Mouse (Mus musculus): ENCODE measurements around the gene Ces3b.
"Not testable (repeated sequence)": the region's sequence is repeated elsewhere in the genome, so short reads cannot be mapped to it uniquely, and the experiment has no call there.

Ces3b gene

DNA sequence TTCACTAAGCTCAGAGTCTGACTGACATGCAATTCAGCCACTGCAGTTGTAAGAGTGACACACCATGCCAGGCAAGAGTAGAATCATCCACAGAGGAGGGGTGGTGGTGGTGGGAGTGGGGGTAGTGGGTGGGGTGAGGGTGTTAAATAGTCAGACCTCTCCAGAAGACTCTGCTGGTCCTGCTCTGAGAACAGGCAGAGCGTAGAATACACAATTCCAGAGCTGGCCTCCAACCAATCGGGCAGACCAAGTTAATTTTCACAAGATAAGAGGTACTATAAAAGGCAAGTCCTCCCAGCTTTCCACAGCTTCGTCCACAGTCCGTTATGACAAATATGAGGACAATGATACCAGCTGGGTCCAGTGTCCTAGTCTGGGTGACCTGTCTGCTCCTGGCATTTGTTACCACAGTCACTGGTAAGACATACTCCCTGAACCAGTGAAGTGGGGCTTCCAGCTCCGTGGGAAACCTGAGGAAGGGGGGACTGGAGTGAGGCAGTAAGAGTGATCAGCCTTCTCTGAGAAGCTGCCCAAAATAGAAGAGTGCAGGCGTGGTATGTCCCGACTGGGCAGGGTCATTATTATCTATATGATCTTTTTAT lies at the start of gene Ces3b:
Gene Ces3b, plus strand, starts transcription at position 305 of the 602 bp plus-strand sequence.
- DNase-seq, result no peak

DNA sequence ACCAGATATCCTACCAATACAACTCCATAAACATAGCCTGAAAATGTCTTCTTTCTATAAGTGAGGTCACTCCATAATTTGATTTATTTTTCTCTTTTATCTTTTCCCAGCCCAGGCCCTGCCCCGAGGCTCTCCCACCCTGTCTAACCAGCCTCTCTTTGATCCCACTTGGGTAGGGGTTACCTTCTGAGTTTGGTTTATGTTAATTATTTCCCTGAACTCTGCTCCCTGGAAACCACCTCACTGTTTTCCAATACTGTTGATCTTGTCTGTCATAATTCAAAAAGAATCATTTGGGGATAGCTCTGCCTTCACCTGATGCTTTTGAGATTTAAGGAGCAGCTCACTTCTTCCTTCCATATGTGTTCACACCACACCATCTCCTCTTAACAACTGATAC lies 40.0 kb upstream of the Ces3b start:
- no peak for DNase-seq

DNA sequence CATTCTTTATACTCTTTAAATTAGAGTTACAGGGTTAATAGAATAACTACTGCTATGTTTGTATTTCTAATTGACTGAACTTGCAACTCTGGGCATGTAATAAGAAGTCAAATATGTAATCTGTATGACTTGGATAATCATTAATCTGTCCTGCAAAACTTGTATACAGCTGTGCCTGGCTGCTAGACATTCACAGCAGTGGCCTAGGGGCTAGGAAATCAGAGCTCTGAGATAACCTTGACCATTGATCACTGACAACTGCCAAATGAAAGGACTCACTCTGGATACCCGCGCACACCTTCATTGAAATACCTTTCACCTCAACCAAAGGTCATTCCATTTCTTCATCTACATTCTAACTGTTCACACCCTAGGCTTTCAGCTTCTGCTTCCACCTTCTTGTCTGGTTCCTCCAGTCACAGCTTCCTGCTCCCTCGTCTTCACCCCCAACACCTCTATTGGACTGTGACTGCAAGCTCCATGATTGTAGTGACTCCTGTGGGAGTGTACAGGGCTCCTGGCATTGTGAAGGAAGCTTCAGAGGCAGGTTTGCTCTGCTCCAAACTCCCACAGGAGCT lies 37.6 kb upstream of the Ces3b start:
- DNase-seq, result no peak

DNA sequence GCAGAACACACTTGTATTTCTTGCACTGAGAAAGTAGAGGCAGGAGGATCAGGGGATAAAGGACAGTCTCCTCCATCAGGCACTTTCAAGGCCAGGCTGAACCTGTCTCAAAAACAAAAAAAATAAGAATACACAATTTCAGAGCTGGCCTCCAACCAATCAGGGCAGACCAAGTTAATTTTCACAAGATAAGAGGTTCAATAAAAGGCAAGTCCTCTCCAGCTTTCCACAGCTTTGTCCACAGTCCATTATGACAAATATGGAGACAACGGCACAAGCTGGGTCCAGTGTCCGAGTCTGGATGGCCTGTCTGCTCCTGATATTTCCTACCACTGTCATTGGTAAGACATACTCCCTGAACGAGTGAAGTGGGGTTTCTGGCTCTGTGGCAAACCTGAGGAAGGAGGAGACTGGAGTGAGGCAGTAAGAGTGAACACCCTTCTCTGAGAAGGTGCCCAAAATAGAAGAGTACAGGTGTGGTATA lies 35.1 kb upstream of the Ces3b start, which contains the start of gene Ces3a:
Gene Ces3a, plus strand, starts transcription at position 231 of the 484 bp plus-strand sequence.
- DNase-seq, result no peak

DNA sequence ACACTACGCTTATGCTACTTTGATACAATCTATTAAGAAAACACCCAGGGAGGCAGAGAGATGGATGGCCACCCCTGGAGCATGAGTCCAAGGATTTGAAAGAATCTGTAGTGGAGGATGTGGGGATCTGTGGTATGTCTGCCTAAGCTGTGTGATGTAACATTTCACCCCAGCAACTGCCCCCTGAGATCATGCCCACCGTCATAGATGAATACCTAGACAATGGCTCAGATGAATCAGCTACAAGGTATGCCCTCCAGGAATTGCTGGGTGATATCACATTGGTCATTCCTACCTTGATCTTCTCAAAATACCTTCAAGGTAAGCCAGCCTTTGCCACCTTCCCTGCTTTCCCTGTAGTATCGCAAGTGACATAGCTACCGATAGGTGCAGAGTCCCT lies 27.3 kb upstream of the Ces3b start:
- no peak for DNase-seq

DNA sequence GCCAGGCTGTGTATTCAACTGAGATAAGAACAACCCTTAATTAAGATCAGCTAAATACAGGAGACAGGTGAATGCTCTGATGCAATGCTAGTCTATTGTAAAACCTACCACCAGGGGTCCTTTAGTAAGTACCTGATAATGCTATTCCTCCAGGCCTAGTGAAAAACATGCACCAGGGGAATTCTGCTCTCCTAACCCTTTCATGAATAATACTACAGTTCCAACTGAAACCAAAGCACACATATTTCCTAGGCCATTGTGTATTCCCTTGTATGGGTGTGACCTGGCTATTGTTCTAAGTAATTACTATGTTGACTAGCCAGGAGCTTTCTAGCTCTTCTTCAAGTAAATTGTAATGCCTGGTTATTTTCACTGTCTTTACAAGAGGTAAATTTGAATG lies 23.5 kb upstream of the Ces3b start:
- no peak for DNase-seq

DNA sequence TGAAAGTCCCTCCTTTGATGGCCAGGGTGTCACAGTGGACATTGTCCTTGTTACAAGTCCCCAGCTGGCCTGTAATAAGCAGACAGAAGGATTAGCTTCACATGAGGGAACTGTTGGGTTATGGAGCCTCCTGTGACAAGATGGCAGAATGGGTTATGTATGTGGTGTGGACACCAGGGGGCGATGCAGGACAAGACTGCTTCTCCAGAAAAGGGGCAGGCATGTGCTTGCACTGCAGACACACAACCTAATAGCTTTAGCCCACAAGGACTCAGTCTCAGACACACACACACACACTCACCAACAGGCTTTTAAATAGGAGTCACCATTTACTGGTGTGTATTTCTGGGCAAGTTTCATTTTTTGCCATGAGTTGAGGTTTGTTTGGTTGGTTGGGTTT lies 16.8 kb upstream of the Ces3b start:
- no peak for DNase-seq

DNA sequence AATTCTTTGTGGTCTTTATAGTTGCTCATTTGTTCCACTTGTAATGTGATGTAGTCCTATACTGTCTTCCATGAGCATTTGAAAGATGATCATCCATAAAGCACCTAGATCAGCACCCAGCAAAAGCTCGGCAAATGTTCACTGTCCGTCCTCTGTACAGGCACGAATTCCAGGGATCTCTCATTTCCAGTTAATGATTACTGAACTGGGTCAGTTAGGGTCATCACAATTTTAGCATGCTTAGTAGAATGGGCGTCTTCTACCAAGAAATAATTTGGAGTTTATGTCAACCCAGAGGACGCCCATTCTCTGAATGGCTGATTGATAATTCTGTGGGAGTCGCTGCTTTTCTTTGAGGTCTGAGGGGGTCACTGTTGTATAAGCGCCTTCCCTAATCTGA lies 15.6 kb upstream of the Ces3b start:
- DNase-seq, result not testable (repeated sequence)

DNA sequence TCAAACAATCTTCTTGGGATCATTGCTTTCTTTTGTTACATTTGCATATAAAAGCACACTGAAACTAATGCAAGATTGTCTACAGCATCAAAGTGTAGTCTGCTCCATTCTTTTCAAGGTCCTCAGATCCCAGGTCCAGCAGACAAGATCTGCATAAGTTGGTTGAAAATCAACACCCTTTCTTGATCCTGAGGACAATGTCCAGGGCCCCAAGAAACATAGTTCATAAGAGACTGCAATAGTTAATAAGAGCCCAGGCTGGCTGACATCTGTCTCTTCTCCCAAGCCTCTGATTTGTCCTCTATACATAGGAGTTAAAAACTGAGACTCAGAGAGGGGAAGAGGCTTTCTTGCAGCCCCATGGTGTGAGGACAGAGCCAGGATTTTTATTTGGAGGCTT lies 14.6 kb upstream of the Ces3b start:
- DNase-seq, result no peak

DNA sequence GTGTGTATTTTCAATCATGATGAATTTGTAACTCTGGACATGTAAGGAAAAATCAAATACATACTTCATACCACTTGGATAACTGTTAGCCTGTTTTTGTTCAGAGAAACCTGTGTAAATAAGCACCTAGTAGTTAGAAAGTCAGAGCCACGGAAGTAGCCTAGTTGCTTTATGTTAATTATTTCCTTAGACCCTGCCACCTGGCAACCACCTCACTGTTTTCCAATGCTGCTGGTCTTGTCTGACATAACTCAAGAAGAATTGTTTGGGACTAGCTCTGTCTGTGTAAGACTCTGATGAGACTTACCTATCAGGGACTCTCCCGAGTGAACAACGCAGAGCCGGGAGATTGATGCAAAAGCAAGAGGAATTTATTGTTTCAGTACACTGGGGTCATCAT lies 7.0 kb upstream of the Ces3b start:
- no peak for DNase-seq

DNA sequence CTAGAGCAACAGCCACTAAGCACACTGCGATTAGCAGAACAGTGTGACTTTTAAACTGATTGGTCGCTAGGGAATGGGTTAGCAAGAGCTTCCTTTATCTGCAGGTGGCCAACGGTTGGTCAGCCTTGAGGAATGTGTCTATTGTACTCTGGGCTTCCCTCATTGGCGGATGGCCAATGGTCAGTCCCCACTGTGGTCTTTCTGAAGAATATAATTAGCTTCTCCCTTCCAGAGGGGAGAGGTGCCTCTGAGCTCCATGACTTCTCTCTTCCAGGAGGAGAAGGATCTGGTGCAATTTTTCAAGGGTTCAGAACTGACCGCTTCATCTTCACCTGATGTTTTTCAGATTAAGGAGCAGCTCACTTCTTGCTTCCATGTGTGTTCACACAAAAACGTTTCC lies 6.5 kb upstream of the Ces3b start:
- DNase-seq, result no peak

DNA sequence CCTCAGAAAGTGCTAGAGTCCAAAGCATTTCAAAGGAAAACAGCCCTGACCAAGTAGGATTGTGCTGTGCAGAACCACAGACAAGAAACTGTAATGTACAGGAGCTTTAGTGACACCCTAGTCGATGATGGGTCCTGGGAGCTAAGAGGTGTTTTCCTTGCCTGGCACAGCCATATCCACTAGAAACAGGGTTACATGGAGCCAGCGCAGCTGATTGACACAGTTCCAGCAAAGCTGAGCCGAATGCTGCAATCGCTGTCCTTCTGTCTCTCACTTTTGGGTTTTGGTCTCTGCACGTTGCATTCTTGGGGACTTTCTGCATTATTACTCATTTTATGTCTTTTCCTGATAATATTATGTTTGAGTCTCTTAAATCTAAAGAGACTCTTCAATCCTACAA lies 5.0 kb upstream of the Ces3b start:
- no peak for DNase-seq

DNA sequence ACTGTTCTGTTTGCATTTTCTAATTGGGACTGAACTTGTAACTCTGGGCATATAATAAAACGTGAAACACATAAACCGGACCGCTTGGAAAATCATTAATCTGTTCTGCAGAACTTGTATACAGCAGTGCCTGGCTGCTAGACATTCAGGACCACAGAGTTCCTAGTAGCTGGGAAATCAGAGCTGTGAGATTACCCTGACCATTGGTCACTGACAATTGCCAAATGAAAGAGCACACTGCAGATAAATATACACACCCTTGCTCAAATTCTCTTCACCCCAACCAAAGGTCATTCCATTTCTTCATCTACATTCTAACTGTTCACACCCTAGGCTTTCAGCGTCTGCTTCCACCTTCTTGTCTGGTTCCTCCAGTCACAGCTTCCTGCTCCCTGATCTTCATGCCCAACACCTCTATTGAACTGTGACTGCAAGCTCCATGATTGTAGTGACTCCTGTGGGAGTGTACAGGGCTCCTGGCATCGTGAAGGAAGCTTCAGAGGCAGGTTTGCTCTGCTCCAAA lies 2.7 kb upstream of the Ces3b start:
- no peak for DNase-seq

DNA sequence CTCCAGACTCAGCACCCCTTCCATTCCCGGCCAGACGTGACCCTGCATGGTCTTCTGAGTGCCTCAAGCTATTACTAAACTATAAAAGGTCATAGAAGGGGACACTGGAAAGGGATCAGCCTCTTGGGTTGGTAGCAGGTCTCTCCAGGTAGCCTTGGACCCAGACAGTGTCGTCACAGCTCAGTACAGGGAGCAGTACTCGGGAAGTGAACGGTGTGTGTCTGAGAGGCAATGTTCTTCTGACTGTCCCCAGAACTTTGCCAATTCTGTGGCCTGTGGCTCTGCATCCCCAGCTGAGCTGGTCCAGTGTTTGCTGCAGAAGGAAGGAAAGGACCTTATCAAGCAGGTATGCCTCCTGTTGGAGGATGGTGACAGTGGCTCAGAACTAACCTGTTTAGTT lies 4.6 kb downstream of the Ces3b start:
- not testable (repeated sequence) for DNase-seq

DNA sequence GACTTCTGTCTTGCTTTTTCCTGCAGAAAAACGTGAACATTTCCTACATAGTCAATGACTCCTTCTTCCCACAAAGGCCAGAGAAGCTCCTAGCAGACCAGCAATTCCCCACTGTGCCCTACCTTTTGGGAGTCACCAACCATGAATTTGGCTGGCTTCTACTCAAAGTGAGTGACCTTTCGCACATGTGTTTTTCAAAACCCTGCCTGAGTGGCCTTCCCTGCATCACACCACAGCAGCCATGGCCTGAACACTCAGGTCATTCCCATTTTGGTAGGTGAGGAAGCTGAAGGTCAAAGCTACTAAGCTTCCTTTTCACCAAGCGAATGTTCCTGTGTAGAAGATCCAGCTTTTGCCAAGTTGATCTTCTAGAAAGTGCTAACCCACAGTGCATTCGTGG lies 5.0 kb downstream of the Ces3b start:
- DNase-seq, result no peak

DNA sequence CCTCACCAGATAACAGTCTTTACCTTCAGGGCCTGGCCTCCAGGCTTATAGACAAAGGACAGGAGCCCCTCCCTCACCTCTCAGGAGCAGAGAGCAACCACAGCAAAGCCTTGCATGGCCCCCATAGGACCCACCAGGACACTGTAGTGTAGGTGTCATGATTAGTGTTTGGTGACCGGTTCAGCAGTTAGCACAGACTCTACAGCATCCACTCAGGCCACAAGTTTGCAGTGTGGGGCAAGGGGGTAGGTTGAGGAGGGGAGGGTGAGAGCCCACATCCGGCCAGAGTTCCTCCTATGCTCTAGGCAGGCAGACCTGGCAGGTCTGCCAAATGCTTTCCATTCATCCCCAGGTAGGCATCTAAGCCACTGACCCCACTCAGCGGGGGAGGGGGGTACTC lies 10.4 kb downstream of the Ces3b start:
- DNase-seq, result no peak

DNA sequence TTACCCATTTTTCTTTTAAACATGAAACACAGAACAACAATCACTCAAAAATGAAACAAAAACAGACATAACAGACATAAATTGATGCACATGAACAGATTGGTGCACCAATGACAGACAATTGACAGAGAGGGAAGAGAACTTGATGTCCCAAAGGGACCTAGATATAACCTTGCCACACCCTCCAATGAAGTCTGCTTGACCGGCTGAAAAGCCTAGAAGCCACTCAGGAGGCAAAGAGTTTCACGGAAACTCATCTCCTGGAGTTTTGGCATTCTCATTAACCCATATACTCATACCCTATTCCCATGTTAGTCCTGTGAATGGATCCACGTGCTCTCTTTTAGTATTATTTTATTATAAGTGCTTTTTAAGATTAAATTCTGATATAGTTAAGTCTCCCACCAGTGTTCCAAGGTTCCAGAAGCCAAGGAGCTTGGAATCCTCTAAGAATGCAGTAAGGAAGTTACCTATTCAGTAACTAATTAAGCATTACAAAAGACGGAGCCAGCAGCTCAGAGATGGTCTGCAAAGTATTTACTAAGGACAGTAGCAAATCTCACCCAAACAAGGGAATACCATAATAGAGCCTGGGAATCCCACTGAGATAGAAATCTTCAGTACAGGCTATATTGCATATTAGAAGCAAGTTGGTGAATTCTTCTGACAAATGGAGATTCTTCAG lies 18.7 kb downstream of the Ces3b start:
- not testable (repeated sequence) for DNase-seq

DNA sequence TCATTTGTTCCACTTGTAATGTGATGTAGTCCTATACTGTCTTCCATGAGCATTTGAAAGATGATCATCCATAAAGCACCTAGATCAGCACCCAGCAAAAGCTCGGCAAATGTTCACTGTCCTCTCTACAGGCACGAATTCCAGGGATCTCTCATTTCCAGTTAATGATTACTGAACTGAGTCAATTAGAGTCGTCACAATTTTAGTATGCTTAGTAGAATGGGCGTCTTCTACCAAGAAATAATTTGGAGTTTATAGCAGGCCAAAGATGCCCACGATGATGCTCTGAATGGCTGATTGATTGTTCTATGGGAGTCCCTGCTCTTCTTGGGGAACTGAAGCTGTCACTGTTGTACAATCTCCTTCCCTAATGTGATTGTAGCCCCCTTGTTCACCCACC lies 20.1 kb downstream of the Ces3b start:
- DNase-seq, result not testable (repeated sequence)

DNA sequence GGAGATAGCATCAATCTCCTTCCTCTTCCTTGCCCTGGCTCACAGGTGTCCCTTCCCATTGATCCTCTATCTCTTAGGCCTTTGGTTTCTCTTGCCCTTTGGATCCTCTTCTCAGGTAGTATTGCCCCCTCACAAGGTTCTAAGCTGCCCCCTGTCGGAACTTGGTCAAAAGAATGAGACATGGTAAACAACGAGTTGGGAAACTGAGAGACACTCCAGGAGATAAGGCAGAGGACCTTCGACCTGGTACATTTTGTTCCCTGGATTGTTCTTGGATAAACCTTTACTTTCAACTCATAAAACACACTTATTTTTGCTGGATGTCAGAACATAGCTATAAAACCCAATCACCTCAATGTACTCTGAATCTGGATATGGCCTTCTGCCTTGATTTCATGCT lies 20.7 kb downstream of the Ces3b start:
- DNase-seq, result no peak

DNA sequence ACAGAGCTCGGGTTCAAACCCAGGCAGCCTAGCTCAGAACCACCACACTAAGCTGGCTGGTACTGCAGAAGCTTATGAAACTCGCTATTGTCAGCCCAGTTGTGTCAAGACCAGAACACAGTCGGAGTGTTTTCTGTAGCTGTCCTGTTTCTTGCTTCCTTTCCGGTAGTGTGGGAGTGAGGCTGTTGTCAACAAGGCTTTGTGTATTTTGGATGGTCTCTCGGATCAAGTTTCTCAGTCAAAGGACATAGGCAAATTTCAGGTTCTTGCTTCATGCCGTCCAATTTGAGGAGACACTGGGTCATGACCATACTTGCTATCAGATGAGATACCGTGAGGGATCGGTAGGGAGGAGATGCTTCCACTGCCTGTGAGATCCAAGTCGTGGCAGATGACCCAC lies 46.3 kb downstream of the Ces3b start:
- no peak for DNase-seq

DNA sequence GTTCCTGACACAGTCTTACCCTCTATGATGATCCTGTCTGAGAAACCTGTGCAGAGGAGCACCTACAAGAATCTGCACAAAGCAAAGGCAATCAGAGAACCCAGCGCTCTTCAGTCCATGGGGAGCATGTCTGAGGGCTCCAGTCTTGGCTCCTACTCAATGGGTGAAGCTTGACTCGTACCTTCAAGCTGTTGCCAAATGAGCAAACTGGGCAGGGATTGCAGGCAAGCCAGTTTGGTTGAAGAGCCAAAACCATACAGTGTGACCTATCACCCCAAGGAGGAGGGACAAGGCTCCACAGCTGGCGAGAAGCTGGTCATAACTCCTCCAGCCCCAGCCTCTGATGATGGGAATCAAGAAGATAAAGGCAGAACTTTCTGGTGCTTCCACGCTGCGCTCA lies 48.0 kb downstream of the Ces3b start, which contains the start of gene Ces4a:
Gene Ces4a, plus strand, starts transcription at position 292 of the 400 bp plus-strand sequence.
- DNase-seq, result no peak

DNA sequence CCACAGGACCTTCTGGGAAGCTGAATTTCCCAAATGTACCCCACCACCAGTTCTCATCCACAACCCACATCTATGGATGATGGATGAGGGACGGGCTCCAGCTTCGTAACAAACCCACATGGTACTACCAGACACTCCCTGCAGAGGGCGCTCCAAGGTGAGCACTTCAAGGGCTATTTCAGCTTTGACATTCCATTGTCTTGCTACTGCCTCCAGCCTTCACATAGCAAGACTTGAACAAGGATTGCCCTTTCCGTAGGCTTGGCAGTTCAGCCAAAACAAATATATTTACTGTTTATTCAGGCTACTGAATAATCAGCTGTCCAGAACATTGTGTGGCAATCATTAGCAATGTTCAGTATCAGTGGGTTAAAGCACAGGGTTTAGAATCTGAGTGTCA lies 54.9 kb downstream of the Ces3b start:
- peak; percentile 29 for DNase-seq

DNA sequence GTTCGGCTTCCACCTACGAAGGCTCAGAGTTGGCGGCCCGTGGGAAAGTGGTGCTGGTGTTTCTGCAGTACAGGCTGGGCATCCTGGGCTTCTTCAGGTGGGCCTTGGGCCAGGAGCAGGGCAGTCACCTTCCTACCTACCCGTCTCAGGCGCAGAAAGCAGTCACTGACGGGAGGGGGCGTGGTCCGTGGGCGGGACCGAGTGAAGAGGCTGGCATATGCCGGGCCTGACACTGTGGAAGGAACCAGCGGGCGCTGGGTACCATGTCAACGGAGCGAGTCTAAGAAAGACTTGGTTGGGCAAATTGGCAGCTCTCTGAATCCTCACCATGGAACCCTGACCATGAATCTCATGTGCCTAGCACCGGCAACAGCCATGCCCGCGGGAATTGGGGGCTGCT lies 58.8 kb downstream of the Ces3b start:
- no peak for DNase-seq

All from cerebellum, adult 11 months (tissue).